Mouse (Mus musculus): ENCODE data around the gene Rin2. TPM values are rescaled to one million over a fixed set of nuclear protein-coding genes. Genes with fewer than 3 reads are reported as not detected.

Rin2 gene
- polyA plus RNA-seq, 1 experiment from 2014 or later, result 11.9 TPM

- no peak for ATAC-seq
- no peak for TF ChIP-seq CTCF (IDR thresholded peaks at IDR 0.05; ENCODE audit: low read depth)
- Histone ChIP-seq H3K27ac (ENCODE audit: low read depth, low read length) (no peak overlapping the region), H3K4me1 (replicated peaks; ENCODE audit: control insufficient read depth, insufficient read depth, low read length) (peaks cover 5% of the 10 kb centered on the region; the same call in 1 of the 2 replicates), H3K4me2 (replicated peaks; ENCODE audit: low read depth) (no peak overlapping the region), H3K36me3 (ENCODE audit: control insufficient read depth, insufficient read depth) (peaks cover 50% of the 10 kb centered on the region), H3K27me3 (replicated peaks; ENCODE audit: control insufficient read depth, insufficient read depth, low read length) (no peaks in the 10 kb centered on the region), H3K9ac (ENCODE audit: low read depth, low read length) (no peak overlapping the region), H3K9me3 (ENCODE audit: control insufficient read depth) (no peaks in the 10 kb centered on the region), H3K4me3 (ENCODE audit: low read depth, low read length) (no peak overlapping the region)
- 94% methylated on average over 3 of the region's 3 CpGs for WGBS
Observed at GRCm38 (mm10) chr2:145846595-145846994, 171.6 kb downstream of the Rin2 start.

GRCm38 (mm10) chr2:145849170-145849905, 174.3 kb downstream of the Rin2 start:
- H3K27ac ChIP-seq (ENCODE audit: low read depth, low read length), result no peak overlapping the region; the same call in 1 of the 2 replicates
- peaks cover 72% of the 10 kb centered on the region for H3K36me3 ChIP-seq (ENCODE audit: control insufficient read depth, insufficient read depth)
- 84% methylated on average over 10 of the region's 10 CpGs for WGBS

GRCm38 (mm10) chr2:145850779-145851178, 175.8 kb downstream of the Rin2 start:
- no peak for ATAC-seq

More at GRCm38 (mm10) chr2:145849170-145849905, 174.3 kb downstream of the Rin2 start:
- Histone ChIP-seq H3K27me3 (replicated peaks; ENCODE audit: control insufficient read depth, insufficient read depth, low read length) (no peaks in the 10 kb centered on the region), H3K9me3 (ENCODE audit: control insufficient read depth) (no peaks in the 10 kb centered on the region), H3K4me3 (ENCODE audit: low read depth, low read length) (no peak overlapping the region), H3K4me2 (replicated peaks; ENCODE audit: low read depth) (no peak overlapping the region), H3K9ac (ENCODE audit: low read depth, low read length) (no peak overlapping the region), H3K4me1 (replicated peaks; ENCODE audit: control insufficient read depth, insufficient read depth, low read length) (no peaks in the 10 kb centered on the region)
- ATAC-seq, result no peak
- TF ChIP-seq CTCF (IDR thresholded peaks at IDR 0.05; ENCODE audit: low read depth), result no peak

GRCm38 (mm10) chr2:145855831-145856230, 180.8 kb downstream of the Rin2 start:
- WGBS, result 71% methylated on average over 9 of the region's 9 CpGs
- H3K4me1 ChIP-seq (replicated peaks; ENCODE audit: control insufficient read depth, insufficient read depth, low read length), result peaks cover 5% of the 10 kb centered on the region; the same call in 1 of the 2 replicates
- peaks cover 41% of the 10 kb centered on the region for H3K36me3 ChIP-seq (ENCODE audit: control insufficient read depth, insufficient read depth)
- H3K9ac ChIP-seq (ENCODE audit: low read depth, low read length), result no peak overlapping the region
- H3K4me2 ChIP-seq (replicated peaks; ENCODE audit: low read depth), result no peak overlapping the region
- no peaks in the 10 kb centered on the region for H3K27me3 ChIP-seq (replicated peaks; ENCODE audit: control insufficient read depth, insufficient read depth, low read length)
- no peak for ATAC-seq
- H3K27ac ChIP-seq (ENCODE audit: low read depth, low read length), result no peak overlapping the region
- no peak overlapping the region for H3K4me3 ChIP-seq (ENCODE audit: low read depth, low read length)
- no peak for TF ChIP-seq CTCF (IDR thresholded peaks at IDR 0.05; ENCODE audit: low read depth)
- H3K9me3 ChIP-seq (ENCODE audit: control insufficient read depth), result no peaks in the 10 kb centered on the region

More at GRCm38 (mm10) chr2:145850779-145851178, 175.8 kb downstream of the Rin2 start:
- Histone ChIP-seq H3K9ac (ENCODE audit: low read depth, low read length) (no peak overlapping the region), H3K9me3 (ENCODE audit: control insufficient read depth) (no peaks in the 10 kb centered on the region), H3K4me3 (ENCODE audit: low read depth, low read length) (no peak overlapping the region), H3K36me3 (ENCODE audit: control insufficient read depth, insufficient read depth) (peaks cover 63% of the 10 kb centered on the region), H3K4me2 (replicated peaks; ENCODE audit: low read depth) (no peak overlapping the region), H3K4me1 (replicated peaks; ENCODE audit: control insufficient read depth, insufficient read depth, low read length) (no peaks in the 10 kb centered on the region), H3K27me3 (replicated peaks; ENCODE audit: control insufficient read depth, insufficient read depth, low read length) (no peaks in the 10 kb centered on the region), H3K27ac (ENCODE audit: low read depth, low read length) (no peak overlapping the region; the same call in 1 of the 2 replicates)
- WGBS, result 65% methylated on average over 4 of the region's 4 CpGs
- TF ChIP-seq CTCF (IDR thresholded peaks at IDR 0.05; ENCODE audit: low read depth), result no peak

- H3K9me3 ChIP-seq (ENCODE audit: control insufficient read depth), result no peaks in the 10 kb centered on the region
- no peak overlapping the region for H3K9ac ChIP-seq (ENCODE audit: low read depth, low read length)
- no peak for TF ChIP-seq CTCF (IDR thresholded peaks at IDR 0.05; ENCODE audit: low read depth)
- no peaks in the 10 kb centered on the region for H3K27me3 ChIP-seq (replicated peaks; ENCODE audit: control insufficient read depth, insufficient read depth, low read length)
- no peak overlapping the region for H3K4me2 ChIP-seq (replicated peaks; ENCODE audit: low read depth)
- 53% methylated on average over 8 of the region's 8 CpGs for WGBS
- peaks cover 5% of the 10 kb centered on the region; the same call in 1 of the 2 replicates for H3K4me1 ChIP-seq (replicated peaks; ENCODE audit: control insufficient read depth, insufficient read depth, low read length)
- H3K4me3 ChIP-seq (ENCODE audit: low read depth, low read length), result no peak overlapping the region
- no peak for ATAC-seq
- H3K36me3 ChIP-seq (ENCODE audit: control insufficient read depth, insufficient read depth), result peaks cover 23% of the 10 kb centered on the region
- H3K27ac ChIP-seq (ENCODE audit: low read depth, low read length), result no peak overlapping the region
Observed at GRCm38 (mm10) chr2:145857864-145858263, 182.8 kb downstream of the Rin2 start.

GRCm38 (mm10) chr2:145859442-145859931, 184.5 kb downstream of the Rin2 start:
- Histone ChIP-seq H3K27me3 (replicated peaks; ENCODE audit: control insufficient read depth, insufficient read depth, low read length) (no peaks in the 10 kb centered on the region), H3K4me1 (replicated peaks; ENCODE audit: control insufficient read depth, insufficient read depth, low read length) (peaks cover 5% of the 10 kb centered on the region; the same call in 1 of the 2 replicates), H3K27ac (ENCODE audit: low read depth, low read length) (peak overlapping the region; percentile 92), H3K4me2 (replicated peaks; ENCODE audit: low read depth) (peak overlapping the region; percentile 74), H3K4me3 (ENCODE audit: low read depth, low read length) (peak overlapping the region; percentile 43), H3K36me3 (ENCODE audit: control insufficient read depth, insufficient read depth) (peaks cover 15% of the 10 kb centered on the region), H3K9me3 (ENCODE audit: control insufficient read depth) (no peaks in the 10 kb centered on the region), H3K9ac (ENCODE audit: low read depth, low read length) (peak overlapping the region; percentile 47; the same call in 1 of the 2 replicates)
- peak; percentile 49 for ATAC-seq
- TF ChIP-seq CTCF (IDR thresholded peaks at IDR 0.05; ENCODE audit: low read depth), result no peak
- 10% methylated on average over 6 of the region's 7 CpGs for WGBS

Data from intestine, postnatal 0 days (tissue).